Mouse (Mus musculus) kidney, embryonic 16.5 days (tissue): ENCODE results near the gene Cyb5r4. TPM values are rescaled to one million over a fixed set of nuclear protein-coding genes. Genes with fewer than 3 reads are reported as not detected.
A peak's percentile ranks its signal among the peaks of the same experiment; 100 is the strongest.

Source experiments
- ATAC-seq: fragments of 200-750 bp; cut with Nextera tagmentation; 2 replicates; pipeline ENCODE4 v1.8.0; 2017; ENCODE audit warnings: moderate TSS enrichment; ENCODE audit not compliant: low FRiP score, low TSS enrichment
- H3K27ac ChIP-seq: fragments of 300-500 bp; sonication (generic); 2 replicates; pipeline ENCODE4 v1.5.1; 2014; ENCODE audit warnings: low read length
- H3K27me3 ChIP-seq: fragments of 300-500 bp; sonication (generic); 2 replicates; pipeline ENCODE4 v1.6.1; 2014; ENCODE audit warnings: low read length, control low read depth, mixed read lengths; ENCODE audit not compliant: insufficient read depth
- H3K36me3 ChIP-seq: fragments of 300-500 bp; sonication (generic); 2 replicates; pipeline ENCODE4 v1.6.1; 2014; ENCODE audit warnings: low read length, control low read depth, mixed read lengths; ENCODE audit not compliant: insufficient read depth
- H3K4me1 ChIP-seq: fragments of 300-500 bp; sonication (generic); 2 replicates; pipeline ENCODE4 v1.6.1; 2014; ENCODE audit warnings: low read length, control low read depth, mixed read lengths; ENCODE audit not compliant: insufficient read depth
- H3K4me2 ChIP-seq: fragments of 300-500 bp; sonication (generic); replicated peaks from 2 replicates; pipeline ENCODE4 v1.6.1; 2014; ENCODE audit warnings: low read depth, low read length
- H3K4me3 ChIP-seq: fragments of 300-500 bp; sonication (generic); 2 replicates; pipeline ENCODE4 v1.5.1; 2014; ENCODE audit warnings: mild to moderate bottlenecking, low read length
- H3K9ac ChIP-seq: fragments of 300-500 bp; sonication (generic); replicated peaks from 2 replicates; pipeline ENCODE4 v1.6.1; 2014; ENCODE audit warnings: low read length
- H3K9me3 ChIP-seq: fragments of 300-500 bp; sonication (generic); 2 replicates; pipeline ENCODE4 v1.6.1; 2016; ENCODE audit warnings: low read length, control low read depth
- WGBS: fragments of 180-500 bp; shearing (Covaris S2); extraction: QIAGEN DNeasy Blood & Tissue Kit; methylation state at CpG from one replicate; pipeline ENCODE4 v1.1.7; 2014; 5-methylcytosine and 5-hydroxymethylcytosine counted together
- polyA plus RNA-seq: library from polyadenylated mRNA; unstranded; fragments of >200 nt; fragmentation: Nextera tagmentation; extraction: Ambion mirVana; gene quantifications from 2 replicates; pipeline ENCODE4 v1.2.1, GENCODE M21; 2015

Cyb5r4 gene
- polyA plus RNA-seq, 1 experiment from 2014 or later, result 64.8 TPM

DNA sequence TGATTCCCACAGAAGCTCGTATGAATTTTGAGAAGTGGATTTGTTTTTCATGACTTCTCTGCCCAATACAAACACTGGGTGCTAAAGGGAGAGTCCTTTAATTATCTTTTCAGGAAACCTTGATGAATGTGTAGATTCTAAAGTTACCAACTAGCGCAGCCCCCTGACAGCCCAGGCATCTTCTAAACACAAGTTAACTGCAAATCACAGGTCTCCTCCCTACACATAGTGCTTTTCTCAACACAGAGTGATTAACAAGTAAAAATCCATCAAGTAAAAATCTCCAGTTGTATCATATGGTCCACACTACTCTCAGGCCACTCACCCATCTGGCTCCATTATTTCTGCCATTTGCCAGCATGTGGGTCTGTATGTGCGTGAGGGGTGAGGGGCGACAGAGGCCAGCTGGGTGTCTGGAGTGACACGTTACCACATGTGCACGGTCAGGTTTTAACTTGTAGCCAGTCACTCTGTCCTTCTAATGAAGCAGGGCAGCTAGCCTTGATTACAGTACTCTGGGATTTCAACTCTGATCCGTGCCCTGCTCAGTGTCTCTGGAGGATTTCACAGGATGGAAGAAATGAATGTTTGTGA, 35.0 kb upstream of the Cyb5r4 start:
- Histone ChIP-seq H3K4me3 (no peak overlapping the region), H3K36me3 (no peaks in the 10 kb centered on the region), H3K27me3 (no peaks in the 10 kb centered on the region), H3K27ac (no peak overlapping the region; the same call in none of the 2 replicates), H3K9ac (no peak overlapping the region), H3K9me3 (no peaks in the 10 kb centered on the region), H3K4me2 (no peak overlapping the region), H3K4me1 (no peaks in the 10 kb centered on the region)
- WGBS, result 16% methylated on average over 7 of the region's 7 CpGs
- peak; percentile 77 for ATAC-seq

DNA sequence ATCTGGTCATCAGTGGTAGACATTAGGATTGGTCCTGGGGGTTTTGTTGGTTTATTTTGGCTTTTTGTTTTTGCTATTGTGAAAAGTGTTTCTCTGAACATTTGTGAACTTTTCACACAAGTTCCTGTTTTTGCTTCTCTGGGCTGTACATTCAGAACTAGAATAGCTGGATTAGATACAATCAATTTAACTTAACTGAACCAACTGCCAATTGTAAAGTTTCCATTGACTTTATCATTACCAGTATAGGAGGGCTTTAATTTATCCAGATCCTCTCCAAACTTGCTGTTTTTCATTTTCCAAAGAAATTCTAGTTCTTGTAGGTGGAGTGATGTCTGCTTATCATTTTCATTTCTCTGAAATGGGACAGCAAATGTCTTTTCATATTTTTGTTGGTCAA, 32.0 kb upstream of the Cyb5r4 start:
- Histone ChIP-seq H3K4me1 (no peaks in the 10 kb centered on the region), H3K4me3 (no peak overlapping the region), H3K27ac (no peak overlapping the region), H3K9ac (no peak overlapping the region), H3K9me3 (no peaks in the 10 kb centered on the region), H3K27me3 (no peaks in the 10 kb centered on the region), H3K4me2 (no peak overlapping the region), H3K36me3 (no peaks in the 10 kb centered on the region)
- ATAC-seq, result no peak

DNA sequence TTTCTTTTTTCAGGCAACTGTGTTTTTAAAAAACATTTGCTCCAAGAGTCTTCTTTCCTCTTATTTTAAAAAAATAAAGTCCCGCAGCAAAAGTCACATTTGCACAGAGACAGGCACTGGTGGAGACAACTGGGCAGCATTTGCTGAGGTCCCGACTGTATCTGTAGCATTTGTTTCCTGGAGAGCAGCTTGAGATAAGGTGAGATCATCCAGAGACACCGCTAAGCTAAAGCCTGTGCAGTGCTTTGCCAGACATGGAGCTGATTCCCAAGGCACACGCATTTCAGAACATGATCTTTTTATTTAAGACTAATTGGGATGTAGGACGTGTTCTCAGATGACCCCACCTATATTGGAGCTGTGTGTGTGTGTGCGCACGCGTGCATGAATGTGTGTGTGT, 30.1 kb upstream of the Cyb5r4 start:
- ATAC-seq, result no peak
- H3K27me3 ChIP-seq, result no peaks in the 10 kb centered on the region
- no peaks in the 10 kb centered on the region for H3K36me3 ChIP-seq
- H3K9ac ChIP-seq, result no peak overlapping the region
- 80% methylated on average over 8 of the region's 8 CpGs for WGBS
- H3K9me3 ChIP-seq, result no peaks in the 10 kb centered on the region
- no peak overlapping the region for H3K27ac ChIP-seq
- no peak overlapping the region for H3K4me2 ChIP-seq
- no peaks in the 10 kb centered on the region for H3K4me1 ChIP-seq
- H3K4me3 ChIP-seq, result no peak overlapping the region

DNA sequence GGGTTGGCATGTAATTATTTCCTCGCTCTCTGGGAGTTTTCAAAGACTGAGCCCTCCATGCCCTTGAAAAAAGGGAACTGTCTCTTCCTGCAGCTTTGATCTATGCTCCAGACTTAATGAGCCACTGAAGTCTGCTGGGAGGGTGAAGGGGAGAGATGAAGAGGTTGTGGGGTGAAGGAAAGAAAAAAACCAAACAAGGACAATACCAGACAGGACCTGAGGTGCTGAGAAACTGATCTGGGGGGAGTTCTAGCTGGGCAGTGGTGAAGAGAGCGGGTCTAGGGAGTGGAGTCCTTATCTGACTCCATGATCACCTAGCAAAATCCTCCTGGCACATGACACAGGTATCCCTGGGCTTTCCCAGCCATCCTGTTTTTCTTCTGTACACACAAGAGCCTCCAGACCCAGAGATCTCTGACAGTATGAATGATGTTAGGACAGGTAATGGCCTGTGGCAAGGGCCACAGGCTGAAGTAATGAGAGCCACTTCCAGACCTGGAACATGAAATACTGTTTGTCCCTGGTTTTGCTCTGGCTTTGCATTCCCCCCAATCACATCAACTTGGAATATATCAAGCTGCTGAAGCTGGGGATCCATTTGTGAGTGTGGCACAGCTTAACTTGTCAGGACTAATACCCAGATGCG, 24.6 kb upstream of the Cyb5r4 start:
- Histone ChIP-seq H3K9ac (no peak overlapping the region), H3K4me1 (no peaks in the 10 kb centered on the region), H3K27me3 (no peaks in the 10 kb centered on the region), H3K36me3 (no peaks in the 10 kb centered on the region), H3K9me3 (no peaks in the 10 kb centered on the region), H3K4me3 (no peak overlapping the region), H3K27ac (peak overlapping the region; percentile 54; the same call in 1 of the 2 replicates), H3K4me2 (no peak overlapping the region)
- ATAC-seq, result peak; percentile 86
- 30% methylated on average over 3 of the region's 3 CpGs for WGBS

DNA sequence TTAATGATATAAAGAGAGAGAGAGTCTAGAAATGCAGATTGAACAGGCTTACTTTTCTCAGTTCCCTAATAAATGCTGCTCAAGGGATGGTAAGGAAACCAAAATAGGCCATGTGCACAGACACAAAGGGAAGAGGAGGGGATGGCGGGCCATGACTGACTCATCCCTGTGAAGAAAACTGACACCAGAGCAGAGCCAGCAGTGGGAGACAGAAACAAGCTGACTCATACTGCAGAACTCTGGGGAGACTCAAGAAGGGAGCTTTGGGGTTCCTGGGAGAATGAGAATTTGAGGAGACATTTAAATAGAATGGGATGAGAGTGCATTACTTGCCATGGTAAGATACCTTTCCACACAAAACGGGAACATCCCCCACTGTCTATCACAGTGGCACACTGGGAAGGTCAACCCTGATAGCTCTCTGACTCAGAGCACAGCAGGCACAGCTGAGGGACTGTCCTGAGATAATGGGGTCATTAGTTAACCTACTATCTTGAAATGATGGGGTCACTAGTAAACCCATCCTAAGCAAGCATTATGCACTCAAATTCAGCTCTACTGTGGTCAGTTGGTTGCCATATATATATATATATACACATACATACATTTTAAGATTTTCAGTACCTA, 21.7 kb upstream of the Cyb5r4 start:
- no peak for ATAC-seq
- no peaks in the 10 kb centered on the region for H3K36me3 ChIP-seq
- 53% methylated on average over 2 of the region's 2 CpGs for whole genome bisulfite sequencing

DNA sequence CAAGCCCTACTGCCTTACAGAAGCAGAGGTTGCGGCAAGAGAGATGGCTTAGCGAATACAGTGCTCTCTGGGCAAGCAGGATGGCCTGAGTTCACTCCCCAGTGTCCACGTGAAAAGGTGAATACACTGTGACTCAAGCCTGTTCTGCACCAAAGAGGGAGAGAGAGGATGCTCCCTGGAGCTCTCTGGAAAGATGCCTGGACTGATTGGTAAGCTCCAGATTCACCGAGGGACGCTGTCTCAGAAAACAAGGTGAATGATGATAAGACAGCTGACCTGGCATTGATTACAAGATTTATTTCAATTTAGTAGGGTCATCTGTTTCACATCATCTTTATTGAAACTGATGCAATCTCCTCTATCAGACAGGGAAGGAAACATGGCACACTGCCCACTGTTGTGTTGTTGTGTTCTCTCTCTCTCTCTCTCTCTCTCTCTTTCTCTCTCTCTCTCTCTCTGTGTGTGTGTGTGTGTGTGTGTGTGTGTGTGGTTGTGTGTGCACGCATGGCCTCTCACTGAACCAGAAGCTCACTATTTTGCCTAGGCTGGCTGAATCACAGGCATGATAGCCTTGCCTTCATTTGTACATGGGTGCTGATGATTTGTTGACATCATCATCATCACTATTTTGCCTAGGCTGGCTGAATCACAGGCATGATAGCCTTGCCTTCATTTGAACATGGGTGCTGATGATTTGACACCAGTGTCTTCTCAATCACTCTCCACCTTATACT, 16.9 kb upstream of the Cyb5r4 start:
- no peaks in the 10 kb centered on the region for H3K9me3 ChIP-seq
- no peaks in the 10 kb centered on the region for H3K36me3 ChIP-seq
- no peaks in the 10 kb centered on the region for H3K4me1 ChIP-seq
- no peak for ATAC-seq
- WGBS, result 66% methylated on average over 6 of the region's 6 CpGs
- no peak overlapping the region for H3K4me3 ChIP-seq
- no peak overlapping the region for H3K27ac ChIP-seq
- no peak overlapping the region for H3K4me2 ChIP-seq
- H3K9ac ChIP-seq, result no peak overlapping the region
- H3K27me3 ChIP-seq, result no peaks in the 10 kb centered on the region

More for the DNA sequence above, 21.7 kb upstream of the Cyb5r4 start:
- Histone ChIP-seq H3K4me2 (no peak overlapping the region), H3K9me3 (no peaks in the 10 kb centered on the region), H3K27me3 (no peaks in the 10 kb centered on the region), H3K9ac (no peak overlapping the region), H3K4me3 (no peak overlapping the region), H3K4me1 (no peaks in the 10 kb centered on the region), H3K27ac (no peak overlapping the region)

DNA sequence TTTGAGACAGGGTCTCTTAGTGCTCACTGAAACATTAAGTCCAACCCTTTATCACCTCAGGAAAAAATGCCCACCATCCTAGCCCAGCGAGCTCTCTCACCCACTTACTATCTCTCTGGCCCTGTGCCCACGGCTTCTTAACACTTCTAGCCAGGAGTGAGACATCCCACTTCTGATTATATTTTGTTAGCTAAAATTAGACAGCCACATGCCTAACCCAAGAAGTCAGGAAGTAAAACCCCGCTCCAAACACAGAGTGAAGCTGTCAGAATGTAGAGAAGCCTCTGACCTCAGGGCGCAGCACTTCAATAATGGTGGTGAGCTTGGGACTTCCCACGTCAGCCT, 16.4 kb upstream of the Cyb5r4 start:
- Histone ChIP-seq H3K4me3 (no peak overlapping the region), H3K4me2 (no peak overlapping the region), H3K27ac (no peak overlapping the region), H3K9me3 (no peaks in the 10 kb centered on the region), H3K36me3 (no peaks in the 10 kb centered on the region), H3K4me1 (no peaks in the 10 kb centered on the region), H3K9ac (no peak overlapping the region), H3K27me3 (no peaks in the 10 kb centered on the region)
- ATAC-seq, result no peak
- 50% methylated on average over 5 of the region's 5 CpGs for WGBS

DNA sequence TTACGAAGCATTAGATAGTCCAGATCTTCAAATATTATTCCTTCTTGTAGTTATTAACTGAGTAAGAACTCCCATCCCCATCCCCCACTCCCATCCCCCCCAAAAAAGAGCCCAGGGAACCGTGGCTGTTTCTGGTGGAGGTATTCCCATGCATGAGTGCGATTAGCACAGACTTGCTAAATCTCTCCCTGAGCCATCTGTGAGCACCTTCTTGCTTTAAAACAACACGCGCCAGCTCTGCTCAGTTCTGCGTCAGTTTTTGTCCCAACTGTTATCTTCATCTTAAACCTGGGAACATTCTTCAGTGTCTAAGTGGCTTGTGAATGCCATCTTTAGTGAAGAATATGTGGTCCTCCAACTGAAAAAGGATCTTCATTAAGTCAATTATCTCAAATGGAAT, 13.3 kb upstream of the Cyb5r4 start:
- H3K4me1 ChIP-seq, result no peaks in the 10 kb centered on the region
- no peaks in the 10 kb centered on the region for H3K36me3 ChIP-seq
- no peaks in the 10 kb centered on the region for H3K27me3 ChIP-seq
- no peaks in the 10 kb centered on the region for H3K9me3 ChIP-seq
- no peak overlapping the region for H3K9ac ChIP-seq
- H3K4me2 ChIP-seq, result no peak overlapping the region
- no peak for ATAC-seq
- no peak overlapping the region for H3K27ac ChIP-seq
- H3K4me3 ChIP-seq, result no peak overlapping the region
- 34% methylated on average over 6 of the region's 6 CpGs for WGBS

DNA sequence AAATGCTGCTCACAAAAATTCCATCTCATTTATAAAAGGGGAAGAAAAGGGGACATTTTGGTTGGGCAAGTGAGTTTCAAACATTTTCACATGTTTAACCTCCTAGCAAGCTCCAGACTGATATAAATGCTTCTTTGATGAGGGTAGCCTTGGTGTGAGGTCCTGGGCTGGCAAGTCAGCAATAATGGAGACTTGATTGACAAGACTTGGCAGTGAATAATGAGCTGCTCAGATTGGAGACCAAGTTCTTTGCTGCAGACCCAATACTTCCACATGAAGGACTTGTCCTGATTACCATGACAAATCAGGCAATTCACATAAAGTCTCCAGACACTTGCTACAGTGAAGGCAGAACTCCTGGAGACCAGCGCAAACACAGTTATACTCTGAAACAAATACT, 12.9 kb upstream of the Cyb5r4 start:
- no peak for ATAC-seq
- Histone ChIP-seq H3K4me2 (no peak overlapping the region), H3K27ac (no peak overlapping the region), H3K27me3 (peaks cover 1% of the 10 kb centered on the region; the same call in 1 of the 2 replicates), H3K4me3 (no peak overlapping the region), H3K4me1 (no peaks in the 10 kb centered on the region), H3K36me3 (no peaks in the 10 kb centered on the region), H3K9me3 (no peaks in the 10 kb centered on the region), H3K9ac (no peak overlapping the region)
- WGBS, result 93% methylated on average over 1 of the region's 1 CpGs
